Mouse (Mus musculus) MEL (cell line): ENCODE measurements around the gene Fgfr2. TPM values are rescaled to one million over a fixed set of nuclear protein-coding genes. Genes with fewer than 3 reads are reported as not detected.

ENCODE experiments used
- DNase-seq: peaks from one replicate; pipeline ENCODE4 v3.0.0; 2011; ENCODE audit warnings: low read depth, low spot score
- H3K27ac ChIP-seq: 2 replicates; pipeline ENCODE4 v1.5.1; 2012; ENCODE audit warnings: low read depth, mild to moderate bottlenecking, control low read depth, low read length, moderate library complexity; ENCODE audit not compliant: control insufficient read depth
- H3K27me3 ChIP-seq, 2 experiments: fragments of 150-350 bp in 1 of 2; sonication (generic) in 1 of 2; 2 replicates each; pipeline ENCODE4 v1.6.1; 2012; ENCODE audit warnings: low read length in 2 of 2, mild to moderate bottlenecking in 2 of 2, improper control_type of control experiment in 1 of 2, moderate library complexity in 1 of 2; ENCODE audit not compliant: insufficient read depth in 2 of 2, control insufficient read depth in 1 of 2
- H3K36me3 ChIP-seq, 2 experiments: 2 replicates each; pipeline ENCODE4 v1.6.1; 2012 to 2014; ENCODE audit warnings: low read length in 2 of 2, improper control_type of control experiment in 1 of 2, inconsistent platforms in 1 of 2, mild to moderate bottlenecking in 1 of 2; ENCODE audit not compliant: insufficient read depth in 2 of 2, control insufficient read depth in 1 of 2
- H3K4me1 ChIP-seq, 2 experiments: fragments of 150-350 bp in 1 of 2; sonication (generic) in 1 of 2; 2 replicates each; pipeline ENCODE4 v1.6.1; 2012; ENCODE audit warnings: low read length in 2 of 2, improper control_type of control experiment in 1 of 2, mild to moderate bottlenecking in 1 of 2; ENCODE audit not compliant: insufficient read depth in 2 of 2, control insufficient read depth in 1 of 2
- H3K4me3 ChIP-seq, 2 experiments: fragments of 150-350 bp in 1 of 2; sonication (generic) in 1 of 2; 2 replicates each; pipeline ENCODE4 v1.5.1; 2012; ENCODE audit warnings: low read depth in 2 of 2, low read length in 2 of 2, mild to moderate bottlenecking in 2 of 2, moderate library complexity in 2 of 2, control low read depth in 1 of 2, improper control_type of control experiment in 1 of 2; ENCODE audit not compliant: control insufficient read depth in 1 of 2, insufficient read depth in 1 of 2
- H3K79me2 ChIP-seq: 2 replicates; pipeline ENCODE4 v1.6.1; 2012; ENCODE audit warnings: mild to moderate bottlenecking, low read length, moderate library complexity; ENCODE audit not compliant: control insufficient read depth, poor library complexity, insufficient read depth
- H3K9ac ChIP-seq: 2 replicates; pipeline ENCODE4 v1.6.1; 2012; ENCODE audit warnings: low read depth, mild to moderate bottlenecking, control low read depth, low read length, moderate library complexity; ENCODE audit not compliant: control insufficient read depth, poor library complexity, severe bottlenecking
- H3K9me3 ChIP-seq: fragments of 150-350 bp; sonication (generic); replicated peaks from 2 replicates; pipeline ENCODE4 v1.6.1; 2012; ENCODE audit warnings: mild to moderate bottlenecking, low read length, improper control_type of control experiment, moderate library complexity; ENCODE audit not compliant: insufficient read depth
- BHLHE40 ChIP-seq: IDR thresholded peaks from 2 replicates; pipeline ENCODE4 v1.6.1; 2012; ENCODE audit warnings: low read depth, mild to moderate bottlenecking, inconsistent platforms, low read length, improper control_type of control experiment, borderline replicate concordance
- CHD1 ChIP-seq: IDR thresholded peaks from 2 replicates; pipeline ENCODE4 v1.6.1; 2012; ENCODE audit warnings: low read depth, mild to moderate bottlenecking, inconsistent platforms, low read length, improper control_type of control experiment
- CHD2 ChIP-seq: IDR thresholded peaks from 2 replicates; pipeline ENCODE4 v1.6.1; 2011; ENCODE audit warnings: low read length, improper control_type of control experiment
- CTCF ChIP-seq, 3 experiments: IDR thresholded peaks in 2 of 3; conservative IDR thresholded peaks in 1 of 3; 2 replicates each; pipeline ENCODE4 v1.5.1; 2011 to 2012; ENCODE audit warnings: low read length in 3 of 3, low read depth in 2 of 3, mild to moderate bottlenecking in 2 of 3, improper control_type of control experiment in 1 of 3, inconsistent platforms in 1 of 3, mixed read lengths in 1 of 3, moderate library complexity in 1 of 3; ENCODE audit not compliant: control insufficient read depth in 1 of 3, insufficient read depth in 1 of 3, poor library complexity in 1 of 3, severe bottlenecking in 1 of 3
- ELF1 ChIP-seq: IDR thresholded peaks from 2 replicates; pipeline ENCODE4 v1.6.1; 2014; ENCODE audit warnings: low read depth, mild to moderate bottlenecking, inconsistent platforms, low read length, improper control_type of control experiment, moderate library complexity
- GABPA ChIP-seq: IDR thresholded peaks from 2 replicates; pipeline ENCODE4 v1.6.1; 2012; ENCODE audit warnings: low read depth, mild to moderate bottlenecking, inconsistent platforms, low read length, improper control_type of control experiment, moderate library complexity
- HCFC1 ChIP-seq: IDR thresholded peaks from 2 replicates; pipeline ENCODE4 v1.6.1; 2012; ENCODE audit warnings: low read depth, mild to moderate bottlenecking, inconsistent platforms, low read length, improper control_type of control experiment, moderate library complexity
- KAT2A ChIP-seq: conservative IDR thresholded peaks from 2 replicates; pipeline ENCODE4 v1.6.1; 2012; ENCODE audit warnings: low read depth, low read length, improper control_type of control experiment, inconsistent platforms
- MAX ChIP-seq: IDR thresholded peaks from 2 replicates; pipeline ENCODE4 v1.6.1; 2011; ENCODE audit warnings: low read length, improper control_type of control experiment
- MXI1 ChIP-seq: IDR thresholded peaks from 2 replicates; pipeline ENCODE4 v1.6.1; 2011; ENCODE audit warnings: mild to moderate bottlenecking, low read depth, low read length, improper control_type of control experiment
- MYB ChIP-seq: IDR thresholded peaks from 2 replicates; pipeline ENCODE4 v1.6.1; 2011; ENCODE audit warnings: mild to moderate bottlenecking, low read depth, low read length, improper control_type of control experiment
- MYC ChIP-seq: IDR thresholded peaks from 2 replicates; pipeline ENCODE4 v1.6.1; 2011; ENCODE audit warnings: low read depth, mild to moderate bottlenecking, low read length, improper control_type of control experiment, moderate library complexity
- POLR2AphosphoS5 ChIP-seq: IDR thresholded peaks from 2 replicates; pipeline ENCODE4 v1.6.1; 2012; ENCODE audit warnings: low read depth, borderline replicate concordance, mild to moderate bottlenecking, inconsistent platforms, low read length, moderate library complexity, mixed read lengths
- SMC3 ChIP-seq: IDR thresholded peaks from 2 replicates; pipeline ENCODE4 v1.6.1; 2011; ENCODE audit warnings: low read depth, low read length, improper control_type of control experiment
- TCF12 ChIP-seq: IDR thresholded peaks from 2 replicates; pipeline ENCODE4 v1.6.1; 2014; ENCODE audit warnings: low read depth, mild to moderate bottlenecking, inconsistent platforms, low read length, improper control_type of control experiment, moderate library complexity
- USF2 ChIP-seq, 2 experiments: IDR thresholded peaks; 2 replicates each; pipeline ENCODE4 v1.6.1; 2011 to 2012; ENCODE audit warnings: improper control_type of control experiment in 2 of 2, low read length in 2 of 2, borderline replicate concordance in 1 of 2, inconsistent platforms in 1 of 2, low read depth in 1 of 2, mild to moderate bottlenecking in 1 of 2; ENCODE audit not compliant: insufficient read depth in 1 of 2
- ZKSCAN1 ChIP-seq: IDR thresholded peaks from 2 replicates; pipeline ENCODE4 v1.6.1; 2012; ENCODE audit warnings: low read depth, mild to moderate bottlenecking, inconsistent platforms, low read length, improper control_type of control experiment, moderate library complexity
- ZMIZ1 ChIP-seq: IDR thresholded peaks from 2 replicates; pipeline ENCODE4 v1.6.1; 2012; ENCODE audit warnings: low read depth, mild to moderate bottlenecking, inconsistent platforms, low read length, improper control_type of control experiment, moderate library complexity
- polyA plus RNA-seq, 2 experiments: library from polyadenylated mRNA; stranded (reverse) in 1 of 2; unstranded in 1 of 2; fragments of >175 nt in 1 of 2; fragments of >200 nt in 1 of 2; gene quantifications; 2 replicates each; pipeline versions ENCODE4 v1.2.1 to v1.2.4; 2012; ENCODE audit warnings: low replicate concordance in 2 of 2, low read depth in 1 of 2; ENCODE audit not compliant: insufficient read length in 2 of 2, insufficient read depth in 1 of 2, missing spikeins in 1 of 2
- total RNA-seq: library from RNA; depleted of rRNA; stranded (reverse); fragments of 300-350 nt; gene quantifications from 2 replicates; pipeline ENCODE4 v1.2.3, GENCODE M21; 2012

Gene Fgfr2
- total and polyA plus RNA-seq, 3 experiments: not detected

DNA sequence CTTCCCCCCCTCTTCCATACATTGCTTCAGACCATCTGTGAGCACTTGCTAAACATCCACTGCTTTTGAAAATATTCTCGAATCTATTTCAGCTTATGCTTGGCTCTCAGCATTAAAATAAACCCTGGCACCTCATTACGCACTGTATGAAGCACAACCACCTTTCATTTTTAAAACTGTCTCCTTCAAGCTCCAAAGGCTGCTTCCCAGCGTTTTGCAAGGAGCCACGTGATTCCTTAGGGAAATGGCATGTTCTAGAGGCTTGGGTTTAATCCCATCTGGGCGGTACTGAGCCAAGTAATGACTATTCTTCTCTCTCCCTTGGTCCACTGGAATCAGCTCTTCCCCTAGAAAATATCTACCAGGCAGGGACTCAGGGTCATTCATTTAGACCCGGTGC lies 1305.2 kb downstream of the Fgfr2 start:
- no peak for TF ChIP-seq BHLHE40
- no peaks in the 10 kb centered on the region for H3K27me3 ChIP-seq
- H3K36me3 ChIP-seq: no peaks in the 10 kb centered on the region
- no peak overlapping the region for H3K4me3 ChIP-seq
- no peak for DNase-seq
- no peaks in the 10 kb centered on the region for H3K9me3 ChIP-seq
- no peak overlapping the region for H3K27ac ChIP-seq
- no peaks in the 10 kb centered on the region for H3K4me1 ChIP-seq
- no peak overlapping the region for H3K9ac ChIP-seq
- H3K79me2 ChIP-seq: no peaks in the 10 kb centered on the region

DNA sequence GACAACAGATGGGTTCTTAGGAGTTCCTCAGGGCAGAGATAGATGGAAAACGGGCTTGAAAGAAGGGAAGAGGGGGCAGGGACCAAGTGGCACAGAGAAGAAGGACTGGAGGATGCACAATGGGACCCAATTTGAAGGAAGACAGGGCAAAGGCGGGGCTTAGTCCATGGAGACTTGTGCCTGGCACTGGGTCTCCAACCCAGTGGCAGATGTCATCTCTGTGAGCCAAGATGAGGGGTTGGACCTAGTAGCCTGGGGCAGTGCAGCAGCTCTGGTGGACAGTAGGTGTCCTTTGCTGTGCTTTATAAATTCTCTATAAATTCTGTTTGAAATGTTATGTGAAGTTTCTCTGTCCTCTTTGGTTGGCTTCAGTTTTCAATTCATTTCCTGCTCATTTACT lies 1306.5 kb downstream of the Fgfr2 start:
- H3K36me3 ChIP-seq: no peaks in the 10 kb centered on the region
- no peak overlapping the region for H3K9ac ChIP-seq
- no peaks in the 10 kb centered on the region for H3K9me3 ChIP-seq
- no peaks in the 10 kb centered on the region for H3K79me2 ChIP-seq
- no peak overlapping the region for H3K4me3 ChIP-seq
- H3K4me1 ChIP-seq: no peaks in the 10 kb centered on the region
- TF ChIP-seq BHLHE40 (no peak), CHD1 (no peak), ZMIZ1 (no peak), ZKSCAN1 (no peak), MYB (no peak), ELF1 (no peak), HCFC1 (no peak), MYC (no peak), MAX (no peak), POLR2AphosphoS5 (no peak), USF2 (IDR thresholded peaks at IDR 0.05; ENCODE audit: borderline replicate concordance in 1 of 2, insufficient read depth in 1 of 2, low read depth in 1 of 2, low read length in 2 of 2) (no peak), CHD2 (no peak), CTCF (IDR thresholded peaks at IDR 0.05 in 2 of 3, conservative IDR thresholded peaks at IDR 0.05 in 1 of 3; ENCODE audit: control insufficient read depth in 1 of 3, insufficient read depth in 1 of 3, low read depth in 2 of 3, low read length in 3 of 3, poor library complexity in 1 of 3, severe bottlenecking in 1 of 3) (no peak), SMC3 (no peak), KAT2A (no peak), MXI1 (no peak), GABPA (no peak), TCF12 (no peak)
- no peaks in the 10 kb centered on the region for H3K27me3 ChIP-seq
- no peak for DNase-seq
- no peak overlapping the region for H3K27ac ChIP-seq
